Mouse (Mus musculus) G1E (cell line): Measurements from ENCODE around the gene Ankfy1.

Experiments used
- CTCF ChIP-seq: IDR thresholded peaks from 2 replicates; pipeline ENCODE4 v1.5.1; 2012; ENCODE audit warnings: low read depth, low read length, inconsistent platforms, mixed read lengths
- GATA1 ChIP-seq: IDR thresholded peaks from 2 replicates; pipeline ENCODE4 v1.6.1; 2012; ENCODE audit warnings: borderline replicate concordance, low read length, inconsistent platforms, mixed read lengths
- POLR2AphosphoS5 ChIP-seq: IDR thresholded peaks from 2 replicates; pipeline ENCODE4 v1.6.1; 2012; ENCODE audit warnings: low read depth, low read length, inconsistent platforms; ENCODE audit not compliant: insufficient replicate concordance

DNA sequence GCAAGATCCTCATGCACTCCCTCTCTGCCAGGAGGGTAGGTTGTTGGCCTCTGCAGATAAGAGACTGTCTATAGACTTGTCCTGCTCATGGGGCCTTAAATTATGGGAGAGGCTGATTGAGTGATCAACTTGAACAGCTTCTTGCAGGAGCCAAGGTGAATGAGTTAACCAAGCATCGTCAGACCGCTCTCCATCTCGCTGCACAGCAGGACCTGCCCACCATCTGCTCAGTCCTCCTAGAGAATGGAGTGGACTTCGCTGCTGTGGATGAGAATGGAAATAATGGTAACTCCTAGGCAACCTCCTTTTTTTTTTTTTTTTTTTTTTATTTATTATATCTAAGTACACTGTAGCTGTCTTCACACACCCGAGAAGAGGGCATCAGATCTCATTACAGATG, 68.5 kb downstream of the Ankfy1 start:
- TF ChIP-seq CTCF, result no peak
- TF ChIP-seq GATA1, result no peak
- TF ChIP-seq POLR2AphosphoS5, result no peak
